Mouse (Mus musculus) lung, adult 2 months (tissue): ENCODE data around the gene Nfe2.

Source experiments
- CTCF ChIP-seq: fragments of 200-500 bp; IDR thresholded peaks from 2 replicates; pipeline ENCODE4 v1.5.1; 2011; ENCODE audit warnings: mild to moderate bottlenecking, low read length, control low read depth; ENCODE audit not compliant: insufficient read depth
- POLR2A ChIP-seq: fragments of 200-500 bp; IDR thresholded peaks from 2 replicates; pipeline ENCODE4 v1.6.1; 2011; ENCODE audit warnings: low read depth, mild to moderate bottlenecking, control low read depth, low read length, borderline replicate concordance; ENCODE audit errors: extremely low read depth

DNA sequence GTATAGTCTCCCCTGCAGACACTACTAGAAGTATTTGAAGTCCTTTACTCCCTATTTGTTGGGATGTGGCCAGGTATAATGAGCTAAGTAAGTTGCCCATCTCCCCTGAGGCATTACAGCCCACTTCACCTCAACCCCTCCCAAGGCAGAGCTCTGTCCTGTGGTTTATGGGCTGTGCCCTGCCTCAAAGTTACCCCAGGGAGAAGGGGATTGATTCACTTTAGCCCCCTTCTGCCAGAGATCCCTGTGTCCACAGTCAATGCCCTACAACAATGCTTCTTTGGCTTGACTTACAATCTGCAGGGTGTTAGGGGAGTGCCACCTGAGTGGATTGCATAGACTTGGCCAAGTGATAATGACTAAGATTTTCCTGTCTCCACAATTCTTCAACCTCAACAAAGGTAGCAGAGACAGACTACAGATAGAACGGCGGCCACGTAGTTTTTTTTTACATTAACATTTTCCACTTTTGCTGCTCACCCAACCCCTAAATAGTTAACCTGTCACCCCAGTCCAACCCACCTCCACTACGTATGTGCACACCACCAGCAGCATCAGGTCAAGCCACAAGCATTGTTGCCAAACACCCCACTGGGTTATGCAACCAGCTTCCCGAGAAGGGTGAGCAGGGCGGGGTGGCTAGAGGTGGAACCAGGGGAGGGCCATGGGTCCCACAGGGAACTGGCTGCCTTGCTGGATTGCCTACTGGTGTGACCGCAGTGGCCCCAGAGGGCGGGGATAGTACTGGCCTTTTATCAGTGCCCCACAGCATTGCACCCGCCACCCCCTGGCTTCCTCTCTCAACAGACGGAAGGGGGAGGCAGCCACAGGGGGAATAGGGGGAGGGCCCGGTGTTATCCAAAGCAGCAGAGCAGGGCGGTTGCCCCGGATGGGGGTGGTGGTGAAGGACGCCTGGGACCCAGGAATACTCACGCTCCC lies at the start of gene Nfe2:
- no peak for TF ChIP-seq POLR2A
- TF ChIP-seq CTCF = no peak
